Mouse (Mus musculus): ENCODE measurements around the gene Mocs3.
A peak's percentile ranks its signal among the peaks of the same experiment; 100 is the strongest.

The Mocs3 gene

GRCm38 (mm10) chr2:168230026-168230728 is at the start of gene Mocs3, which contains the start of the genes Gm20716 and Dpm1:
Mocs3 (plus strand) TSS chr2:168230622.
Gm20716 (minus strand) TSS chr2:168230364.
Dpm1 (minus strand) TSS chr2:168230591.
- peak; percentile 89 for DNase-seq

GRCm38 (mm10) chr2:168191856-168192255 is 38.6 kb upstream of the Mocs3 start:
- no peak for DNase-seq

- no peak for DNase-seq
Observed at GRCm38 (mm10) chr2:168193685-168194084, 36.7 kb upstream of the Mocs3 start.

- no peak for DNase-seq
Observed at GRCm38 (mm10) chr2:168195721-168196120, 34.7 kb upstream of the Mocs3 start.

GRCm38 (mm10) chr2:168198421-168198820 is 32.0 kb upstream of the Mocs3 start:
- DNase-seq = no peak

GRCm38 (mm10) chr2:168199476-168199875 is 30.9 kb upstream of the Mocs3 start:
- DNase-seq = no peak

- DNase-seq = no peak
Observed at GRCm38 (mm10) chr2:168200014-168200691, 30.3 kb upstream of the Mocs3 start.

- no peak for DNase-seq
Observed at GRCm38 (mm10) chr2:168204476-168204999, 25.9 kb upstream of the Mocs3 start.

- peak; percentile 97 for DNase-seq
Observed at GRCm38 (mm10) chr2:168205265-168205664, 25.2 kb upstream of the Mocs3 start.

- no peak for DNase-seq
Observed at GRCm38 (mm10) chr2:168205681-168206631, 24.5 kb upstream of the Mocs3 start.

GRCm38 (mm10) chr2:168206725-168207644 is 23.4 kb upstream of the Mocs3 start, which contains the start of gene Adnp:
Adnp (minus strand) TSS chr2:168207112.
- DNase-seq = peak; percentile 97

- DNase-seq = no peak
Observed at GRCm38 (mm10) chr2:168207883-168208282, 22.5 kb upstream of the Mocs3 start.

- DNase-seq = no peak
Observed at GRCm38 (mm10) chr2:168213788-168214397, 16.5 kb upstream of the Mocs3 start.

- no peak for DNase-seq
Observed at GRCm38 (mm10) chr2:168223326-168223725, 7.1 kb upstream of the Mocs3 start.

- peak; percentile 40 for DNase-seq
Observed at GRCm38 (mm10) chr2:168229116-168230025, 1.1 kb upstream of the Mocs3 start.

- DNase-seq = peak; percentile 2
Observed at GRCm38 (mm10) chr2:168230773-168231470, 500 bp downstream of the Mocs3 start.

GRCm38 (mm10) chr2:168231471-168231829 is 1.0 kb downstream of the Mocs3 start:
- no peak for DNase-seq

- no peak for DNase-seq
Observed at GRCm38 (mm10) chr2:168233286-168233685, 2.9 kb downstream of the Mocs3 start.

- DNase-seq = no peak
Observed at GRCm38 (mm10) chr2:168238335-168238734, 7.9 kb downstream of the Mocs3 start.

All from lung, postnatal 36 days (tissue).